Mouse (Mus musculus): ENCODE results near the gene Asah2. TPM values are rescaled to one million over a fixed set of nuclear protein-coding genes. Genes with fewer than 3 reads are reported as not detected.

Asah2 gene
- polyA plus RNA-seq, 1 experiment from 2014 or later, result 35.4 TPM

DNA sequence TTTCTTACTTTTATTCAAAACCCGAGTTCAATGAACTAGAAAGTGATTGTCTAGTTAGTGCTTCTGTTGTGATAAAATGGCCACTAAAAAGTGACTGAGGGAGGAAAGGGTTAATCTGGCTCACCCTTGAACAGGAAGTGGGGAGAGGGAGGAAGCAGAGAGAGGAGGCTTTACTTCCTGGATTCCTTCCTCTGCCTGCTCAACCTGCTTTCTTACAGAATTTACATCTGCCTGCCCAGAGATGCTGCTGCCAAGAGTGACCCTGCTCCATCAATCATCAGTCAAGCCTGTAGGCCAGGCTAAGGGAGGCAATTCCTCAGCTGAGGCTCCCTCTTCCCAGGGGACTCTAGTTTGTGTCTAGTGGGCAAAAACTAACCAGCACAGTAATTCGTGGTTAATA is 132.1 kb downstream of the Asah2 start:
- peaks cover 10% of the 10 kb centered on the region for H3K27me3 ChIP-seq
- ChIA-PET CTCF (no interaction called here), POLR2A (no interaction called here)
- DNase-seq (ENCODE audit: low read depth, low spot score), result no peak
- TF ChIP-seq CTCF (IDR thresholded peaks at IDR 0.05), result no peak
- in situ Hi-C loops (cut with MboI; ENCODE audit: low pct_unique_long_range_greater_than_20kb), result loop anchor here (10.0 kb wide), 2 partner anchors 519 to 709 kb away; no protein-coding TSS in a partner anchor
- ATAC-seq, result no peak

DNA sequence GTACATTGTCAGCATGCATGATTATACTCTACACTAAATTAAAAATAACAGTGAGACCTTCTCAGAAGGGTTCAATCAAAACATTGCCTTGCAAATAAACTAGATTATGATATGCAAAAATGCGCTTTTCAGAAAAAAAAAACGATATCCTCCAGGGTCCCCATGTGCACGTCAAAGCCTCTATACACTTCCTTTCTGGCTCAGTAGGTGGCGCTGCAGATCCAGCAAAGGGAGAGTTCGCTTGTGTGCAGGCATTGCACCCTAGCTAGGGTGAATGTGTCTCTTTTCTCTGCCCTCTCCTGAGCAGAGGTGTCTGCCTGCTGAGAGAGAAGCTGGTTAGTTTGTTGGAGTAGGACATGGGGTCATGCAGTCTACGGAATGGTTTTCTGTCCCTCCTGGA is 136.0 kb downstream of the Asah2 start:
- H3K27me3 ChIP-seq, result peaks cover 33% of the 10 kb centered on the region
- in situ Hi-C loops (cut with MboI; ENCODE audit: low pct_unique_long_range_greater_than_20kb), result loop anchor here (5.0 to 10.0 kb wide), 3 partner anchors 70 to 713 kb away; no protein-coding TSS in a partner anchor
- TF ChIP-seq CTCF (IDR thresholded peaks at IDR 0.05), result peak; percentile 93
- POLR2A ChIA-PET, result no interaction called here
- CTCF ChIA-PET, result interaction anchor here (0.7 to 1.3 kb wide), 4 partner anchors 14 to 726 kb away, joined by 3 to 6 read pairs (median 4); no protein-coding TSS in a partner anchor
- ATAC-seq (peak; percentile 96), DNase-seq (ENCODE audit: low read depth, low spot score) (peak; percentile 27)

DNA sequence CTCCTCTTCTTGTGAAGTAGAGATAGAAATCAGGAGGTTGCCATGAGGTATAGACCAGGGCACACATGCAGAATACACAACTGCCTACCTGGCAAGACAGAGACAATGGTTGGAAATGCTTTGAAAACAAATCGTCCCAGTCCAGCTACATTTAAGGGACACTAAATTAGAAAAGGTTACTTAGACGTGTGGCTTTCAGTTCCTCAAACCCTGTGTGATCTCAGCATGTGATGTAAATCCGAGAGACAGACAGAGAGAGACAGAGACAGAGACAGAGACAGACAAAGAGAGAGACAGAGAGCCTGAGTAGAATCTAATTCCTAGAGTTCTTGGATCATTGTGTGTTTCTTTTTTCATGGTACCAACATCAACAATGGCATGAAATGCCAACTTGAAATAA is 136.6 kb downstream of the Asah2 start:
- in situ Hi-C loops (cut with MboI; ENCODE audit: low pct_unique_long_range_greater_than_20kb), result loop anchor here (5.0 to 10.0 kb wide), 3 partner anchors 71 to 713 kb away; no protein-coding TSS in a partner anchor
- DNase-seq (ENCODE audit: low read depth, low spot score) (no peak), ATAC-seq (no peak)
- CTCF ChIA-PET, result interaction anchor here (1.1 kb wide), 1 partner anchor 199 kb away, joined by 3 read pairs; no protein-coding TSS in a partner anchor
- peaks cover 39% of the 10 kb centered on the region for H3K27me3 ChIP-seq
- TF ChIP-seq CTCF (IDR thresholded peaks at IDR 0.05), result no peak
- POLR2A ChIA-PET, result interaction anchor here (0.6 kb wide), 1 partner anchor 518 kb away, joined by 5 read pairs; no protein-coding TSS in a partner anchor

DNA sequence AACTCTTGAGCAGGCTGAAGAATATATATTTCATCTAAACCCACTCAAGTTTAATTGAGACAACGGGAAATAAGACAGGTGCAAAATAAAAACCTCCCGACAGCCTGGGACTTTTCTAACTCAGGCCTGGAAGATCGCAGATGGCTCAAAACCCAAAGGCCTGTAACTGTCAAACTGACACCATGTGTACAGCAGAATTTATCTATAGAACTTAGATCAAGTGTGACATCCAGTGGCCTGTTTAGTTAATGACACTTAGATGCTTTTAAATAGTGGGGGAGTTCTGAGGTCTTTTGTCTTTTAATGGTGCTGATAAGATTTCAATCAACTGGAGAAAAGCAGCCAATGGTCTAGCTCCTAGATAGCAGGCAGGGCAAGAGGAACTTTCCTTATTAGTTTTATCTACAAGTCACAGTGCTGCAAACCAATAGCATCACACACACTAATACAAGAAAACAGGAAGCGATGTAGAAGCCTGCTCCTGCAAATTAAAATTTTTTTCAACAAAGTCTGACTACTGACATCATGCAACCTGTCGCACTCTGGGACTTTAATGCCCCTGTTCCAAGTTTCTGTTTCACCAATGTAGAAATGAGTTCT is 140.0 kb downstream of the Asah2 start:
- CTCF ChIA-PET, result interaction anchor here (1.3 kb wide), 1 partner anchor 58 kb away, joined by 3 read pairs; no protein-coding TSS in a partner anchor
- no peak for DNase-seq (ENCODE audit: low read depth, low spot score)
- ATAC-seq, result no peak
- in situ Hi-C loops (cut with MboI; ENCODE audit: low pct_unique_long_range_greater_than_20kb), result no loop called here
- H3K27me3 ChIP-seq, result peaks cover 64% of the 10 kb centered on the region
- POLR2A ChIA-PET, result no interaction called here
- TF ChIP-seq CTCF (IDR thresholded peaks at IDR 0.05), result peak; percentile 34

DNA sequence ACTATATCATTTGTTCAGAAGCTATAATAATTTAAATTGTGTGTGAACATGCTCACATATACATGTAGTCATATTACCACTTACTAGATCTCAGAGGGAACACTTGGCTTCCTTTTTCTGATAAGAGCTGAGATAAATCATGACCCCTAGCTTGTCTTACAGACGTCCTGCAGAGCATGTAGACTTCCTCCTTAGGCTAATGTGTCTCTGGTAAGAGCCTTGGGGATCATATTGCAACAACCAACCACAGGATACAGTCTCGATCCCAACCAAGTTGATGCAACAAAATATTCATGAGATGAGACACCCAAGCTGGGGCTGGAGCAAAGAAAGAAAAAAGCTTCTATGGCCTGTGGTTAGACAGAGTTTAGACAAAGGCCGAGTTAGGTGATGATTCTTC is 144.9 kb downstream of the Asah2 start:
- ChIA-PET POLR2A (no interaction called here), CTCF (interaction anchor here (1.3 kb wide), 1 partner anchor 66 kb away, joined by 3 read pairs; no protein-coding TSS in a partner anchor)
- DNase-seq (ENCODE audit: low read depth, low spot score) (no peak), ATAC-seq (no peak)
- no peak for TF ChIP-seq CTCF (IDR thresholded peaks at IDR 0.05)
- H3K27me3 ChIP-seq, result peaks cover 67% of the 10 kb centered on the region
- in situ Hi-C loops (cut with MboI; ENCODE audit: low pct_unique_long_range_greater_than_20kb), result no loop called here

DNA sequence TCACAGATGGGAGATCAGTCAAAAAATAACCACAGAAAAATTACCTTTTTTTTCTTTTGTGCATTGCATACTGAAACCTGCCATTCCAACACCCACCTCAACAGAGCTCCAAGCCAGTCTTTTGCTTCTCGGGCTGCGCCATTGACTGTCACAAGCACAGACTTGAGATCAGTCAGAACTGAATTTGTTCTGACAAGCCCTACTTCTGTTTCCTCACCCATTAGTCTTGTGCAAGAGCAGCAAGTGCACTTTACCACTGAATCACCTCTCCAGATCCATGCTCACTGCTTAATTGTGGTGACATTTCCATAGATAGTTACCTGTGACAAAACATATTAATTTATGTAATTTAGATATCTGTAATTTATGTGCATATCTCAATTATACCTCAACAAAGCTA is 147.6 kb downstream of the Asah2 start:
- DNase-seq (ENCODE audit: low read depth, low spot score) (no peak), ATAC-seq (no peak)
- peaks cover 64% of the 10 kb centered on the region for H3K27me3 ChIP-seq
- CTCF ChIA-PET, result interaction anchor here (1.0 kb wide), 1 partner anchor 107 kb away, joined by 3 read pairs; no protein-coding TSS in a partner anchor
- in situ Hi-C loops (cut with MboI; ENCODE audit: low pct_unique_long_range_greater_than_20kb), result no loop called here
- POLR2A ChIA-PET, result no interaction called here
- no peak for TF ChIP-seq CTCF (IDR thresholded peaks at IDR 0.05)

DNA sequence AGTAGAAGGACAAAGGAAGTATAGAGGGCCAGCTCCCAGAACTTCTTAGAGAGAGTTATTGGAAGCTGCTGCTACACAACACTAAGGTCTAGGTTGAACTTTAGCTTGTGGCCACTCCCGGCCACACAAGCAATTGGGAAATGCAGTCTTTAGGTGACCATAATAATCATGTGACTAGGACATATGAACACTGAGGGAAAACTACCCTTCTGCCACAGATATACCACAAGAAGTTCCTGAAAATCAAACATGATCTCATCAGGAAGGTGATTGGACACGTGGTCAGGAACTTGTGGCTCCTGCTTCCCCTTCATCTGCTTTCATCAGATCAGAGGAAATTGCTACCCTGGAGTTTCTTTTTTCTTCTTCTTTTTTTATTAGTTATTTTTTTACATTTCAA is 151.7 kb downstream of the Asah2 start:
- ATAC-seq (no peak), DNase-seq (ENCODE audit: low read depth, low spot score) (no peak)
- ChIA-PET POLR2A (no interaction called here), CTCF (no interaction called here)
- TF ChIP-seq CTCF (IDR thresholded peaks at IDR 0.05), result no peak
- H3K27me3 ChIP-seq, result peaks cover 64% of the 10 kb centered on the region
- in situ Hi-C loops (cut with MboI; ENCODE audit: low pct_unique_long_range_greater_than_20kb), result no loop called here

DNA sequence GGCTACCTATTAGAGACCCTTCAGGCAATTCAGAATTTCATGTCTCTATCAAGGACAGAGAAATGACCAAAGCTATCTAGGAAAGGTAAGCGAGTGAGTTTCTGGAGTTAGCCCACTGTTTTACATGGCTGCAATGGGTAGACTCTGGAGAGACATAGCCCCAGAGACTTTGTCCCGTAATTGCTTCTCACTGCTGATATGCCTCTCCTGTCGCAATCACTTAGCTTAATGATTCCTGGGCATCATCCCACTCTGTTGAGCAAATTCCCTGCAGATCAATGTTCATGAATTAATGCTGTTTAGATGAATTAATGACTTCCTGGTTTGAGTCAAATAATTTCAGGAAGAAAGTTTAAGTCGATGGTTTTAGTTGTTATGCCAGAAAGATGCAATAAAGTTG is 153.3 kb downstream of the Asah2 start:
- DNase-seq (ENCODE audit: low read depth, low spot score) (no peak), ATAC-seq (no peak)
- no peak for TF ChIP-seq CTCF (IDR thresholded peaks at IDR 0.05)
- peaks cover 66% of the 10 kb centered on the region for H3K27me3 ChIP-seq
- in situ Hi-C loops (cut with MboI; ENCODE audit: low pct_unique_long_range_greater_than_20kb), result no loop called here
- CTCF ChIA-PET, result interaction anchor here (1.4 kb wide), 1 partner anchor 8 kb away, joined by 4 read pairs; no protein-coding TSS in a partner anchor
- POLR2A ChIA-PET, result no interaction called here

DNA sequence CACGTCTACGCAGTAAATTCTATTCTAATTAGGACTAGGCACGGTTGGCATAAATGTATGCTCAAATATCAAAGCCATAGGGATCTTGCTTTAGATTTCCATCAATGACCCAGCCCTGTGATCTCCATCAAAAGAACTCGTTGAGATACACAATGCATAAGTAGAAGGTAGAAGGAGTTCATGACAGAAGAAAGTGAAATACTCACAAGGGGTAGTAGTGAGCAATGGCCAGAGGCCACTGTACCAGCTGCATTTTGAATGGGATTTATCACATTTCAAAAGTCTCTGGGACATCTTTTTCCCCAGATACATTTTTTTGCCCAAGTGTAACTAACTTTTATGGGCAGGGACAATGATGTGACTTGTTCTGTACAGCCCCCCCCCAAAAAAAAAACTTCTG is 153.7 kb downstream of the Asah2 start:
- in situ Hi-C loops (cut with MboI; ENCODE audit: low pct_unique_long_range_greater_than_20kb), result no loop called here
- POLR2A ChIA-PET, result no interaction called here
- H3K27me3 ChIP-seq, result peaks cover 66% of the 10 kb centered on the region
- ATAC-seq, result no peak
- CTCF ChIA-PET, result no interaction called here
- DNase-seq (ENCODE audit: low read depth, low spot score), result no peak
- no peak for TF ChIP-seq CTCF (IDR thresholded peaks at IDR 0.05)

DNA sequence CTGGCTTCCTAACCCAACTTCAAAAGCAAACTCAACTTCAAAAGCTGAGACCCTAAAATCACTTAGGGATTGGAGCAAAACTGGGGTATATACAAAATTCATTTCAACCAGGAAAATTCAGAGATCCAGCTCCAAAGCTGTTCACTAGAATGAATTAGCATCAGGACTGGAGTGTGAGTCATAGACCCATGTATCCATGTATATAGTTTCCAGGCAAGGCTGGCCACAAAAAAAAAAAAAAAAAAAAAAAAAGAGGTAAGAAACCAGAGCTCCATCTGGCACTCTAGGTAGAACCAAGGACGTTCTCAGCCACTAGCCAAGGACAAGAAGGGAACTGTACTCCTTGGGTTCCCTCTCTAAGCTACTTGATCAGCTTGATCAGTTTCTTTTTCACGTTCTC is 154.2 kb downstream of the Asah2 start:
- H3K27me3 ChIP-seq, result peaks cover 71% of the 10 kb centered on the region
- DNase-seq (ENCODE audit: low read depth, low spot score) (no peak), ATAC-seq (no peak)
- POLR2A ChIA-PET, result no interaction called here
- CTCF ChIA-PET, result no interaction called here
- in situ Hi-C loops (cut with MboI; ENCODE audit: low pct_unique_long_range_greater_than_20kb), result no loop called here
- no peak for TF ChIP-seq CTCF (IDR thresholded peaks at IDR 0.05)

DNA sequence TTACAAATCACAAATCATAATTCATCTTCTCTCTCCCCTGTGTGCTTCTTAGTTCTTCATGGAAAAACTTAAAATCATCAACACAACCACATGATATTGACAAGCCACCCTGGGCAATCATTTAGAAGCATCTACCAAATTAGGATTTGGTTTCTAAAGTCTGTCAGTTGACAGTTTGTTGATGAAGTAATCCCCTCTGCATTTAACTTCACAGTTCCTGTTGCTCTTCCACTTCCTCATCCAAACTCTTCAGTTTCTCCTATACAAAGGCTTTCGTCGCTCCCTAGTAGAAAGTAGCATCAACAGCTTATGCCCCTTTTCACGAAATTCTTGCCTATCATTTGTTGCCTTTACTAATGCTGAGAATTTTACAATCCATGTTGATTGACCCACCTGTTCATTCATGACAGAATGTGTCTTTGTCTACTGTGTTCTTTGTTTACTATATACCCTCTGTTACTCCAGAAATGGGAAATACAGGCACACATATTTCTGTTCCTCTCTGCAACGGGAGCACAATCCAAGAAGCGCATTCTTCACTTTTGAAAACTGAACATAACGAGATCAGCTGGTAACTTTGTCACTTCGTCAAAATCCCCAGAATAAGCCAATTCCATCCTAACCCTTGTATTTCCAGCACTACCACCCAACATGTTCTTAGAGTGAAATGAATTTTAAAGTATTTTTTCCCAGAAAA is 157.1 kb downstream of the Asah2 start:
- CTCF ChIA-PET, result interaction anchor here (0.7 kb wide), 1 partner anchor 16 kb away, joined by 3 read pairs; no protein-coding TSS in a partner anchor
- DNase-seq (ENCODE audit: low read depth, low spot score) (no peak), ATAC-seq (no peak)
- POLR2A ChIA-PET, result no interaction called here
- H3K27me3 ChIP-seq, result peaks cover 66% of the 10 kb centered on the region
- in situ Hi-C loops (cut with MboI; ENCODE audit: low pct_unique_long_range_greater_than_20kb), result no loop called here
- TF ChIP-seq CTCF (IDR thresholded peaks at IDR 0.05), result no peak

Other genes with a start within 250 kb of the Asah2 start
- gene A1cf, start 239.4 kb downstream of the Asah2 start, polyA plus RNA-seq (2021), result not detected